Mouse (Mus musculus): ENCODE measurements around the gene Pax2. TPM values are rescaled to one million over a fixed set of nuclear protein-coding genes. Genes with fewer than 3 reads are reported as not detected.

Pax2 gene
- polyA plus RNA-seq, 1 experiment = not detected

DNA sequence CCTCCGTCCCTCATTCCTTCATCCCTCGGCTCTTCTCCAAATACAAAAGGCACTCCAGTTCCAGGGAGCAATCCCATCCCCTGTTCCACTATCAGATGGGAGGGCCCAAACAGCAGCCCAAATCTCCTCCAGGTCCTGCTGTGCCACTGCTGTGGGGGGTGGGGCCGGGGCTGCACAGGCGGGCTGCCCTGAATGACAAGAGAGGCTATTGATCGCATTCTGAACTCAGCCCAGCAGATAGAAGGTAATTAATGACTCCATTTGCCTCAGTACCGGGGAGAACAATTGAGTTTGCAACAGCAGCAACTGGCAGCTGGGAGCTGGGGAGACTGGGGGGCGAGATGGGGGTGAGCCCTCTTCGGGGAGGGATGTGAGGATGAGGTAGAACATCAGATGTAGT is 52.9 kb downstream of the Pax2 start:
- TF ChIP-seq POLR2A (IDR thresholded peaks at IDR 0.05; ENCODE audit: low read depth, low read length) (no peak), CTCF (IDR thresholded peaks at IDR 0.05; ENCODE audit: borderline replicate concordance, insufficient read depth, low read length) (no peak)
- H3K4me1 ChIP-seq (ENCODE audit: control insufficient read depth, insufficient read depth, low read length) = no peaks in the 10 kb centered on the region
- no peak overlapping the region for H3K27ac ChIP-seq (ENCODE audit: insufficient read depth, low read length)
- H3K4me3 ChIP-seq (ENCODE audit: insufficient read depth, low read length) = no peak overlapping the region

DNA sequence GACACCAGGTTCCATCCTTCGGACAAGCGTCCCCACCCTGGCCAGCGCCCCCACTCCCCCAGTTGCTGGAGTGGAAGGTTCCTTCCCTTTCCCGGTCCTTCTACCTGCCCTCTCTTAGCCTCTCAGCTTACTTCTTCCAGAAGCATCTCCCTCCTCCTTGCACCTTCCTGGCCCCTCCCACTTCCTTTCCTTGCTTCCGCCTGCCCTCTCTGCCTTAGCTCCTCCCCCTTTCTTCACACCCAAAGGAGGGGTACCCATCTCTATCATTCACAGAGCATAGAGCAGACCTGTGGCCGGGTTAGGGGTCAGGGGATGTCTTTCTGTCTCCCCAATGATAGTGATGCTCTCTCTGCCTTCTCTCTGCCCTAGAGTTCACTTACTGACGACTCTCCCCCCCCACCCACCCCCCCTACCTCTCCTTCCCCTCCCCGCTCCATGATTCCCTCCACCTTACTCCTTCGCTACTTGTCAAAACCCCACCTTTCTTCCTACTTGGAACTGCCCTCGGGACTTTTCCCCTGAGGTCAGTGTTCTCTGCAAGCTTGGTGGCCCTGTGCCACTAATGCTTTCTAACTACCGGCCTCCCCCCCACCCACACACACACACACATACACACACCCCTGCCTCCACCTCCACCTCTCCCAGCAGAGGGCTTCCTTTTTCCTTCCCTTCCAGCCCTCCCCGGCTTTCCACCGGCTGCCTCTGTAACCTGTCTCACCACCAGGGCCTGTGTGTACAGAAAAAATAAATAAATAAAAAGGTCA is 57.0 kb downstream of the Pax2 start:
- no peak overlapping the region for H3K4me3 ChIP-seq (ENCODE audit: insufficient read depth, low read length)
- no peak overlapping the region for H3K27ac ChIP-seq (ENCODE audit: insufficient read depth, low read length)
- TF ChIP-seq POLR2A (IDR thresholded peaks at IDR 0.05; ENCODE audit: low read depth, low read length) = no peak
- no peak for TF ChIP-seq CTCF (IDR thresholded peaks at IDR 0.05; ENCODE audit: borderline replicate concordance, insufficient read depth, low read length)
- no peaks in the 10 kb centered on the region for H3K4me1 ChIP-seq (ENCODE audit: control insufficient read depth, insufficient read depth, low read length)

DNA sequence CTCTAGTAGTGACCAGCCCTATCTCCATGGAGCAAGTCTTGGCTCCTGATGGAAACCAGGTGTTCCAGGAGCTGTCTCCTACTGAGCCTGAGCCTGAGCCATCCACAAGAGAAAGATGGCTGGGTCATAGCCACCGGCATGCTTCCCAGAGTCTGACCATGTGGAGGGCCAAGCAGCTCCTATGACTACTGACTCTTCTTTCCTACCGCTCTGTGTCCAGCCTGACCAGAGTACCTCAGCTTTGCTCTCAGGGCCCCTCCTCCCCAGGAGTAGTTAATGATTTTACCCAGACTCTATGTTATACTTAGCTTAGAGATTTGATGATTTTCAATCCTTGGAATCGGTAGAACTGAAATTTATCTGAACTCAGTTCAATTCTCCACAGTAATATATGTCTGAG is 59.3 kb downstream of the Pax2 start:
- Histone ChIP-seq H3K27ac (ENCODE audit: insufficient read depth, low read length) (no peak overlapping the region), H3K4me3 (ENCODE audit: insufficient read depth, low read length) (no peak overlapping the region), H3K4me1 (ENCODE audit: control insufficient read depth, insufficient read depth, low read length) (no peaks in the 10 kb centered on the region)
- TF ChIP-seq CTCF (IDR thresholded peaks at IDR 0.05; ENCODE audit: borderline replicate concordance, insufficient read depth, low read length) = no peak
- no peak for TF ChIP-seq POLR2A (IDR thresholded peaks at IDR 0.05; ENCODE audit: low read depth, low read length)

DNA sequence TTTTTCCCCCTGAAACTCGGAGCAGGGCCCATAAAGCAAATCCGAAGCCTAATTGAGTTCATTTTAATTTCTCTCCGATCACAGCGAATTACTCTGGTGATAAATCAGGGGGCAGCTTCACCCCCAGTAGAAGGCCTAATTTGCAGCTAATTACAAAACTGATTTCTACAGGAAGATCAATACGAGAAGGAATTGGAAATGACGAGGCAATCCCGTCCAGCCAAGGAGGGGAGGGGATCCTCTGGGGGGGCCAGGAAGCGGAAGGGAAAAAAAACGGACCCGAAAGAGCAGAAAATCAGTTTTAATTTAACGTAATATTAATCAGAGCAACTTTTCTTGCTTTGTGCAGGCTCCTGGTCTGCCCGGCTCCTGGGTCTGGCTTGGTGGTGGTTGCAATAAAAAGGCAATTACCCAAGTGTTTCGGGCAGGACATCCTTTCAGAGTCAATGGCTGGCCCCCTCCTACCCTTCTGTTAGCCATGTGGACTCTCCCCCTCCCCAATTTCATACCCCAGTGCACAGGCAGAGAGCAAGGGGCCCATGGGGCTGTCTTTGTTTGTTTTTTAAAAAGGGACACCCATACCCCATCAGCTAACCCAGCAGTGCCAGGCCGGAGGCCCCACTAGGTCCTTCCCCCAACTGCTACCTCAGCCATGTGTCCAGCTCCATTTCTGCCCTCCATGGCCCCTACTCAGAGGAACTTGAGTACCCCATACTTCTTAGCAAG is 61.7 kb downstream of the Pax2 start:
- Histone ChIP-seq H3K4me3 (ENCODE audit: insufficient read depth, low read length) (no peak overlapping the region), H3K4me1 (ENCODE audit: control insufficient read depth, insufficient read depth, low read length) (no peaks in the 10 kb centered on the region)

DNA sequence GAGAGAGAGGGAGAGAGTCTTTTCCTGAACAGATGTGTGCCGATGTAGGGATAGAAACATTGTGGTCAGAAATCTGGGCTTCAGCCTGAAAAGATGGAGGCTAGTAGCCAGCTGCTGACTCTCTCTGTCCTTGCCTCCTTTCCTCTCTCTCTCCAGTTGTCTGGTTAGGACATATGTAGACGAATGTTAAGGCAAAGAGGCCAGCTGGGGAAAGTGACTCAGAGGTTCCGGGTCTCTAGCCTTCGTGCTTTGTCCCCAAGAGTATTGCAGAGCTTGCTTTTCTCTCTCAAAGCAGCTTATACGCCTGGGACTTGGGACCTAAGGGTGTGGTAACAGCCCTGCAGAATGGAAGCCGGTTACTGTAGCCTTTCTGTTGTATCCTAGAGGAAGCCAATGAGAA is 62.8 kb downstream of the Pax2 start:
- TF ChIP-seq CTCF (IDR thresholded peaks at IDR 0.05; ENCODE audit: borderline replicate concordance, insufficient read depth, low read length) = no peak
- no peak for TF ChIP-seq POLR2A (IDR thresholded peaks at IDR 0.05; ENCODE audit: low read depth, low read length)
- H3K4me3 ChIP-seq (ENCODE audit: insufficient read depth, low read length) = no peak overlapping the region
- H3K27ac ChIP-seq (ENCODE audit: insufficient read depth, low read length) = no peak overlapping the region
- H3K4me1 ChIP-seq (ENCODE audit: control insufficient read depth, insufficient read depth, low read length) = no peaks in the 10 kb centered on the region

More for the DNA sequence above, 61.7 kb downstream of the Pax2 start:
- no peak for TF ChIP-seq CTCF (IDR thresholded peaks at IDR 0.05; ENCODE audit: borderline replicate concordance, insufficient read depth, low read length)
- TF ChIP-seq POLR2A (IDR thresholded peaks at IDR 0.05; ENCODE audit: low read depth, low read length) = no peak
- H3K27ac ChIP-seq (ENCODE audit: insufficient read depth, low read length) = no peak overlapping the region

DNA sequence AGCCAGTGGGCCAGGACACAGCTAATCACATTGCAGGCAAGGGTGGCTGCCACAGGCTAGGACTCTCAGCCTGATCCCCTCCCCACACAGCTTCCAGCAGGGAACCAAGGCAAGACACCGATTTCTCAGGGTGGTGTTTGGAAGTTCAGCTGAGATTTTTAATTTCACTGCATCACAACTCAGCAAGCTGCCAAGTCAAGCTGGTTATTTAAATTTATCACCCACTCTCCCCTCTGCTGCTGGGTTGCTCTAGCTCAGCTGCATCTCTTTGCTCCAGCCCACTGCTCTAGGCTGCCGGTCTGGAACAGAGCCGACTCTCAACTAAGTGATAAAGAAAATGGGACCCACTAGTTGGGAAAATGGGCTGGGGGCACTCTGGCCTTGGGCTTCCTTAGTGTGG is 65.7 kb downstream of the Pax2 start:
- Histone ChIP-seq H3K4me1 (ENCODE audit: control insufficient read depth, insufficient read depth, low read length) (no peaks in the 10 kb centered on the region; the same call in 1 of the 2 replicates), H3K4me3 (ENCODE audit: insufficient read depth, low read length) (no peak overlapping the region), H3K27ac (ENCODE audit: insufficient read depth, low read length) (no peak overlapping the region)
- TF ChIP-seq POLR2A (IDR thresholded peaks at IDR 0.05; ENCODE audit: low read depth, low read length) (no peak), CTCF (IDR thresholded peaks at IDR 0.05; ENCODE audit: borderline replicate concordance, insufficient read depth, low read length) (no peak)

DNA sequence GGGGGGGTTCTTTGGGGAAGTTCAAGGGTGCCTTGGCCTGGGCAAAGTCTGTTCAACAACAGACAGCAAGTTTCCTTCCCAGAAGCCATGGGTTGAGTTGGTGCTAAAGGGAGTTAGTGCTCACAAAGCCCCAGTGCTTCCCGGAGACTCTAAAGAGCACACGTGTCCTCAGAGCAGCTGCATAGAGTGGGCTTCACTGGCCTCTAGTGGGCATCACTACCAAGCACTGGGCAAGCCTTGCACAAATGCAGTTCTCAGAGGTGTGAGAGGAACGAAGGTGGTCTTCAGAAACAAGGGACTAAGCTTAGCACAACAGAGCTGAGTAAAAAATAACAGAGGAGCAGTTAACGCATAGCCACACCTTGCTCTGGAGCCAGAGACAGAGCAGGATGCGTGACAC is 66.5 kb downstream of the Pax2 start:
- Histone ChIP-seq H3K4me3 (ENCODE audit: insufficient read depth, low read length) (no peak overlapping the region), H3K4me1 (ENCODE audit: control insufficient read depth, insufficient read depth, low read length) (no peaks in the 10 kb centered on the region; the same call in 1 of the 2 replicates), H3K27ac (ENCODE audit: insufficient read depth, low read length) (no peak overlapping the region)
- TF ChIP-seq POLR2A (IDR thresholded peaks at IDR 0.05; ENCODE audit: low read depth, low read length) = no peak
- TF ChIP-seq CTCF (IDR thresholded peaks at IDR 0.05; ENCODE audit: borderline replicate concordance, insufficient read depth, low read length) = no peak

DNA sequence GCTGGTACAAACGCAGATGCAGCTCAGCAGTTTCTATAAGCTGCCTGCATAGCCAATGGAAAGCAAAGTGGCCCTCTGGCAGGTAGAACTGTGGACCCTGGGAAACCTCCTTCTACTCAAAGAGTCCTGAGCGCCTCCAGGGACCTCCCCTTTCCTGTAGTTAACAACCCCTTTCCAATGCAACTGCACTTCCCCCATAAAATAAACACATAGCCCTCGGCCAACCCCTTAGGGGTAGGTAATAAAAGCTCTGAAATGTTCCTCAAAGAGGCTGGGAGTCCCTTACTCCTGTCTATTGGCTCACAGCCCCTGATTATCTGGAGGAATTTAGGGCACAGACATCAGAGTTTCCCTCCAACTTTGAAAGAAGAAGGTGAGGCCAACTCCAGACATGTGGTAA is 67.8 kb downstream of the Pax2 start:
- TF ChIP-seq CTCF (IDR thresholded peaks at IDR 0.05; ENCODE audit: borderline replicate concordance, insufficient read depth, low read length) (no peak), POLR2A (IDR thresholded peaks at IDR 0.05; ENCODE audit: low read depth, low read length) (no peak)
- no peak overlapping the region for H3K4me3 ChIP-seq (ENCODE audit: insufficient read depth, low read length)
- no peak overlapping the region for H3K27ac ChIP-seq (ENCODE audit: insufficient read depth, low read length)
- H3K4me1 ChIP-seq (ENCODE audit: control insufficient read depth, insufficient read depth, low read length) = no peaks in the 10 kb centered on the region; the same call in 1 of the 2 replicates

DNA sequence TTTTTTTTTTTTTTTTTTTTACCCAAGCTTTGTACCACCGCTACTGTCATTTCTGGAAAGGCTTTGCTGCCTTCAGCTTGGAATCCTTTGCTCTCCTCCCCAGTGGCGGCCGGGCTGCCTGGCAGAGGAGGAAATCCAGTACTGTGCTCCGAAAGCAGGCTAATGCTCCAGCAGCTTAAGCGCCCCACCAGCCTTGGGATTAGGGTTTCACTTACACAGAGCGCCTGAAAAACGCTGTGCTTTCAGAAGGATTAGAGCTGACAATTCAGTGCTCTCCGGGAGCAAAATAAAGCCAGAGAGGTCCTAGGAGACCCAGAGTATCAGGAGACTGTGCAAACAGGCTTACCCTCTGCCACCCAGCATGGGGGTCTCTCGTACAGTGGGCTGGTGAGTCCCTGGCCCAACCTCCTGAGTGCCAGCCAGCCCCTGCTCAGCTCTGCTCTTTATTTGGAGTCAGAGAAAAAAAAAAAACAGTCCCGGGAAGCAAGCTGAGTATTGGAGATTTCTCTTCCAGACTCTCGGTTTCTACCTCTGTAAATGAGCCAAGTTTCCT is 69.4 kb downstream of the Pax2 start:
- no peak overlapping the region for H3K27ac ChIP-seq (ENCODE audit: insufficient read depth, low read length)
- no peak overlapping the region for H3K4me3 ChIP-seq (ENCODE audit: insufficient read depth, low read length)
- no peaks in the 10 kb centered on the region; the same call in 1 of the 2 replicates for H3K4me1 ChIP-seq (ENCODE audit: control insufficient read depth, insufficient read depth, low read length)
- TF ChIP-seq CTCF (IDR thresholded peaks at IDR 0.05; ENCODE audit: borderline replicate concordance, insufficient read depth, low read length) (no peak), POLR2A (IDR thresholded peaks at IDR 0.05; ENCODE audit: low read depth, low read length) (no peak)

DNA sequence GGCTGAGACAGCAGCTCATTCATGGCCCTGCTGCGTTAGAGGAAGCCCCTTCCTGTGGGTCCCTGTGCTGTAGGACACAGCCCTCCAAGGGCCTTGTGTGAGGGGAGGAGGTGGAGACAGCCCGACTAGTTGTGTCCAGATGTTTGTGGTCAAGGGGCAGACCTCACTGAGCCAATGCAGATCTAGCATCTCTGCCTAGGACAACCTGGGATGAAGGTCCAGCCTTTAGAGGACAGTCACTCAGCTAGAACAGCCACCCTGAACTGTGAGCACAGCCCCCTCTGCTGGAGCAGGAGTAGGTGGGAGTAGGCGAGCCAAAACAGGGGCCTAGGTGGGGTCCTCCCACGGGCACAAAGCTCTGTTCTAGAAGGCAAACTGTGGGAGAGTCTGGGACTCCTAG is 70.0 kb downstream of the Pax2 start:
- H3K27ac ChIP-seq (ENCODE audit: insufficient read depth, low read length) = no peak overlapping the region
- TF ChIP-seq CTCF (IDR thresholded peaks at IDR 0.05; ENCODE audit: borderline replicate concordance, insufficient read depth, low read length) = no peak
- no peak for TF ChIP-seq POLR2A (IDR thresholded peaks at IDR 0.05; ENCODE audit: low read depth, low read length)
- no peak overlapping the region for H3K4me3 ChIP-seq (ENCODE audit: insufficient read depth, low read length)
- no peaks in the 10 kb centered on the region; the same call in 1 of the 2 replicates for H3K4me1 ChIP-seq (ENCODE audit: control insufficient read depth, insufficient read depth, low read length)
